ENCODE assay signal across 8 mouse cellular contexts in the genomic region with DNA sequence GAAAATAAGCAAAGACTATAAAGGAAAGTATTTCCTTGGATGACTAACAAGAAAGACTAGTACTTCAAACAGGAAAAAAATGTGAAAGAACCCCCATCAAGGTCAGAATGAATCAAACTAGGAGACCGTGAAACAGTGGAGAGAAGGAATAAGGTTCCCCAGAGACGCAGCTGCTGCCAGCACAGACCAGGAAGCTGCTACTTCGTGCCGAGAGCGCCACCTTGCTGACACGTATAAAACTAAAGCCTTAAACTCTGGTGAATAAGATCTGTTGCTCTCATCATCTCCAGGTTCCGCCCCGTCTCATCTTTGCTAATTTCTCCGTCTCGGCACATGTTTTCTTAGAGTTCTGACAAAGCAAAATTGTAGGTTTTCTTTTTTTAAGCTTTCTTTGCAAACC.
DNase-seq lines count a peak whose midpoint lies in the region; ATAC-seq and TF ChIP-seq lines count a peak whose summit lies in the region.

No protein-coding gene starts in this region.

- no peak overlapping the region for H3K4me3 ChIP-seq in G1E (ENCODE audit: low read depth, low read length)
- H3K4me3 ChIP-seq in forebrain, embryonic 15.5 days = no peak overlapping the region
- H3K4me3 ChIP-seq in hindbrain, embryonic 14.5 days (replicated peaks; ENCODE audit: low read length) = no peak overlapping the region

- H3K27me3 ChIP-seq in G1E (ENCODE audit: insufficient read depth, low read length) = 0 out of 2 replicates have a peak, but pooled peaks cover 3% of the 10 kb centered on the region
- H3K27me3 ChIP-seq in forebrain, embryonic 15.5 days = no peaks in the 10 kb centered on the region
- H3K27me3 ChIP-seq in hindbrain, embryonic 14.5 days (ENCODE audit: control insufficient read depth, insufficient read depth, low read length) = no peaks in the 10 kb centered on the region

- DNase-seq in G1E (ENCODE audit: low spot score) = peak; percentile 12
- peak; percentile 87 for DNase-seq in hindbrain, embryonic 14.5 days (ENCODE audit: low spot score)
- peak; percentile 50 to 79 for DNase-seq in layer of hippocampus, postnatal 14 days (ENCODE audit: low spot score in 2 of 2)
- peak; percentile 79 for DNase-seq in right cerebral cortex, adult 18-20 months
- DNase-seq in urinary bladder, adult 2 months (ENCODE audit: low spot score) = peak; percentile 26

- no peak overlapping the region for H3K9ac ChIP-seq in forebrain, embryonic 15.5 days (replicated peaks)
- no peak overlapping the region for H3K9ac ChIP-seq in hindbrain, embryonic 14.5 days

- peaks cover 10% of the 10 kb centered on the region; the same call in 1 of the 2 replicates for H3K4me1 ChIP-seq in G1E (ENCODE audit: insufficient read depth, low read depth, low read length)
- no peaks in the 10 kb centered on the region for H3K4me1 ChIP-seq in forebrain, embryonic 15.5 days
- 0 out of 2 replicates have a peak, but pooled peaks cover 6% of the 10 kb centered on the region for H3K4me1 ChIP-seq in hindbrain, embryonic 14.5 days (replicated peaks; ENCODE audit: control insufficient read depth, insufficient read depth, low read length)

- 15% methylated on average over 10 of the region's 10 CpGs for WGBS in forebrain, embryonic 15.5 days
- 16% methylated on average over 10 of the region's 10 CpGs for WGBS in hindbrain, embryonic 14.5 days

- no peaks in the 10 kb centered on the region for H3K9me3 ChIP-seq in G1E (replicated peaks)
- no peaks in the 10 kb centered on the region for H3K9me3 ChIP-seq in forebrain, embryonic 15.5 days
- H3K9me3 ChIP-seq in hindbrain, embryonic 14.5 days (ENCODE audit: control insufficient read depth, low read length) = no peaks in the 10 kb centered on the region

- peak; percentile 60; the same call in 1 of the 2 replicates for ATAC-seq in G1E (ENCODE audit: extremely low read depth, insufficient number of reproducible peaks, low FRiP score, poor library complexity, severe bottlenecking)
- peak; percentile 85 for ATAC-seq in cerebellum, adult (ENCODE audit: insufficient number of reproducible peaks, low FRiP score, low TSS enrichment)
- peak; percentile 95 for ATAC-seq in forebrain, embryonic 15.5 days (replicated peaks)
- ATAC-seq in hindbrain, embryonic 14.5 days (ENCODE audit: low FRiP score) = peak; percentile 83; the same call in 1 of the 2 replicates
- peak; percentile 92 for ATAC-seq in megakaryocyte, adult 5-6 weeks (ENCODE audit: poor library complexity, severe bottlenecking)

- TF ChIP-seq CTCF in G1E (IDR thresholded peaks at IDR 0.05; ENCODE audit: low read depth, low read length) = no peak

- H3K36me3 ChIP-seq in G1E (replicated peaks) = no peaks in the 10 kb centered on the region
- no peaks in the 10 kb centered on the region for H3K36me3 ChIP-seq in forebrain, embryonic 15.5 days
- H3K36me3 ChIP-seq in hindbrain, embryonic 14.5 days (replicated peaks; ENCODE audit: control insufficient read depth, insufficient read depth) = no peaks in the 10 kb centered on the region

- no peak overlapping the region for H3K27ac ChIP-seq in forebrain, embryonic 15.5 days (replicated peaks)
- no peak overlapping the region for H3K27ac ChIP-seq in hindbrain, embryonic 14.5 days

- no peak overlapping the region for H3K4me2 ChIP-seq in forebrain, embryonic 15.5 days (replicated peaks)
- H3K4me2 ChIP-seq in hindbrain, embryonic 14.5 days (replicated peaks) = no peak overlapping the region

Comparison
In these comparisons a context has a peak if more than half of its experiments do, and no peak if none do; other contexts are left out.
1. DNase-seq: peak in every context shown above with its lines; median percentile 87 in hindbrain, embryonic 14.5 days; 79 in right cerebral cortex, adult 18-20 months; 64 in layer of hippocampus, postnatal 14 days; 26 in urinary bladder, adult 2 months; 12 in G1E.